ENCODE assay signal across 12 mouse cellular contexts in the genomic region with DNA sequence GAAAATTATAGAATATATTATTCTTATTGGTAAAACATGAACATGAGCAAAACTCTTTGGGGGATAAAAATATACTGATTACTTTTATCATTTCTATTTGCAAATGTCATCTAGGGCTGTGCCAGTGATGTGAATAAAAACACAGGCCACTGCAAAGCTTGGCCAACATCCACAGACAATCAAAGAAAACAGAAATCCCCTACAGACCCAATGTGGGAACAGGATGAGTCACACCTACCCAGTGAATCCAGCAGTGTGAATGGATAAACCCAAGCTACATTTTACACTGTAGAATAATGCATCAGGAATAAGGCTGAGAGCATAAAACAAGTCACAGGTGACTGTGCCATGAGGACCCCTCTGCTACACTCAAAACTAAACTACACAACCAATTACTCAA.
"Had no signal": no experiment of that assay in that cellular context is flagged by ENCODE, and none has a peak within 500 bp of the region (broad histone marks: within the 10 kb centered on the region; RNA-seq: fewer than 3 reads in every experiment).

No protein-coding gene starts in this region.

- ATAC-seq: lung, postnatal 0 days had no signal

- H3K9me3 ChIP-seq: limb, embryonic 10.5 days had no signal

- H3K9ac ChIP-seq: liver, embryonic 14.5 days had no signal

- H3K4me3 ChIP-seq: left cerebral cortex, adult 2 months; limb, embryonic 10.5 days had no signal

- H3K27ac ChIP-seq: left cerebral cortex, adult 2 months; limb, embryonic 10.5 days; liver, embryonic 14.5 days; stomach, postnatal 0 days had no signal

- DNase-seq: kidney, adult 2 months; kidney, postnatal 25 days; lung, adult 2 months; lung, postnatal 36 days; midbrain, embryonic 14.5 days; right cerebral cortex, postnatal 25 days; thymus, postnatal 4 days had no signal
